Mouse (Mus musculus) embryo, embryonic 10 days (tissue): ENCODE measurements at regions not wholly inside any gene's neighbourhood (a gene's known extent, or its start where the extent isn't known, plus 50 kb on each side); places are given as distances from the start of the nearest gene placed in this dataset.

Experiments used
- DNase-seq: peaks from one replicate; pipeline ENCODE4 v3.0.0-alpha.2; 2015; ENCODE audit warnings: low spot score

- no peak for DNase-seq
Observed at GRCm38 (mm10) chr14:100880103-100880502, 320.0 kb downstream of the Prr30 start.

DNA sequence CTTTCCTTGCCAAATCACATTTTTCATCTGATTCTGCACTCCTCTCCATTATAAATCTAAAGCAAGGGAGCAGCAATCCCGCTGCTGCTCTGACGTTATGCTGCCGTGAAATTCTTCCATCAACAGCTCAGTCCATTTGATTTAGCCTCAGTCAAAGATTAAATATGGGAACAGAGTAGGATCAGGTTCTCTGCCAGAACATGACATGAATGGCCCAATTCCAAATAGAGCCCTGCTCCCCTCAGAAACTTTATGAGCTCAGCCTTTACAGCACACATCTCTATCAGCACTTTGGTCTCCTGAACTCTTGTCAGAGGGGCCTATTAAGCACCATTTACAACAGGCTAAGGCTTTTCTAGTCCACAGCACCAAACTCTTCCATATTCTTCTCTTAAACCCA is 332.3 kb downstream of the Prr30 start:
- no peak for DNase-seq

DNA sequence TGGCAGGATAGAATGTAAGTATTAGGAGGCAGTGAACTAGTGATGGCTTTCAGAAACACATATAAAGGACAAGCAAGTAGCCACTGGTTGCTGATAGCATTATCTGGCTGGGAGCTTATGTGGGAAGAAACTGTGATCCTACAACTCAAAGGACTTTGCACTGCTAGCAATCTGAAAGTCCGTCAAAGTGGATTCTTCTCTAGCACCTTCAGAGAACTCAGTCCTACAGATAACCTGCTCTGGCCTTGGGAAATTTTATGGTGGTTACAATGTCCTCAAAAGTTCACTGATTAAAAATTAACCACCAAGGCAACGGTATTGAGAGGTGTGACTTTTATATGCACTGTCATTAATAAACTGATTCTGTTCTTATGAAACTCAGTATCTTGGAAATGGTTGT is 335.3 kb downstream of the Prr30 start:
- no peak for DNase-seq

GRCm38 (mm10) chr14:100864164-100864563 is 336.0 kb downstream of the Prr30 start:
- DNase-seq = no peak

DNA sequence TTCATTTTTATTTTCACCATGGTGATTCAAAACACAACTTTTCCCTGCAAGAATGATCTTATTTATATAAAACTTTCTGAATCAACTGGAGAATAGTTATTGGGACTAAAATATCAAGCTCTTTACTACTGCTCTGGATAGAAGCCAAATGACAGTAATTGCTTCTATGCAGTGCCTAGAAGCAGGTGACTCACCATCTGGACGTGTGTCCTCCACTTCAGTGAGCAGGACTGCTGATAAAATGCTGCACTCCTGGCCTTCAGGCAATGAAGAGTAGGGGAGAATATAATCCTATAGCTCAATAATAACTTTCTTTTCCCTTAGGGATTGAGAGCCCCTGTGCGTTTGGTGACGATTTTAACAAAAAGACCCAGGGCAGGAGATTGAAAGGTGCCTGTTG is 357.3 kb downstream of the Prr30 start:
- no peak for DNase-seq
